Mouse (Mus musculus) liver, postnatal 0 days (tissue): ENCODE measurements around the gene Adamts14. TPM values are rescaled to one million over a fixed set of nuclear protein-coding genes. Genes with fewer than 3 reads are reported as not detected.
A peak's percentile ranks its signal among the peaks of the same experiment; 100 is the strongest.

Experiments used
- ATAC-seq: fragments of 200-750 bp; cut with Nextera tagmentation; 2 replicates; pipeline ENCODE4 v1.8.0; 2017; ENCODE audit warnings: mild to moderate bottlenecking, moderate library complexity
- DNase-seq: peaks from one replicate; pipeline ENCODE4 v3.0.0-alpha.2; 2016
- H3K27ac ChIP-seq: fragments of 300-500 bp; sonication (generic); 2 replicates; pipeline ENCODE4 v1.5.1; 2014; ENCODE audit warnings: antibody characterized with exemption, moderate library complexity, mild to moderate bottlenecking, low read depth
- H3K27me3 ChIP-seq: fragments of 300-500 bp; sonication (generic); 2 replicates; pipeline ENCODE4 v1.6.1; 2014; ENCODE audit warnings: low read length, control low read depth, mixed read lengths; ENCODE audit not compliant: insufficient read depth
- H3K36me3 ChIP-seq: fragments of 300-500 bp; sonication (generic); replicated peaks from 2 replicates; pipeline ENCODE4 v1.6.1; 2014; ENCODE audit warnings: mild to moderate bottlenecking, control low read depth, low read length, moderate library complexity, mixed read lengths; ENCODE audit not compliant: insufficient read depth
- H3K4me1 ChIP-seq: fragments of 300-500 bp; sonication (generic); 2 replicates; pipeline ENCODE4 v1.6.1; 2014; ENCODE audit warnings: antibody characterized with exemption, mild to moderate bottlenecking, control low read depth; ENCODE audit not compliant: insufficient read depth
- H3K4me2 ChIP-seq: fragments of 300-500 bp; sonication (generic); 2 replicates; pipeline ENCODE4 v1.6.1; 2014; ENCODE audit warnings: low read depth, mild to moderate bottlenecking, low read length, moderate library complexity, mixed read lengths
- H3K4me3 ChIP-seq: fragments of 300-500 bp; sonication (generic); 2 replicates; pipeline ENCODE4 v1.5.1; 2014; ENCODE audit warnings: low read depth, low read length
- H3K9ac ChIP-seq: fragments of 300-500 bp; sonication (generic); replicated peaks from 2 replicates; pipeline ENCODE4 v1.6.1; 2014; ENCODE audit warnings: mild to moderate bottlenecking, moderate library complexity
- H3K9me3 ChIP-seq: fragments of 300-500 bp; sonication (generic); 2 replicates; pipeline ENCODE4 v1.6.1; 2016; ENCODE audit warnings: mild to moderate bottlenecking, control low read depth, low read length, mixed read lengths
- CTCF ChIP-seq: sonication (generic); IDR thresholded peaks from 2 replicates; pipeline ENCODE4 v1.5.1; 2016; ENCODE audit warnings: antibody characterized with exemption, low read depth
- EP300 ChIP-seq: IDR thresholded peaks from 2 replicates; pipeline ENCODE4 v1.6.1; 2016; ENCODE audit warnings: antibody characterized with exemption, low read depth, mild to moderate bottlenecking
- WGBS: fragments of 180-500 bp; shearing (Covaris S2); extraction: QIAGEN DNeasy Blood & Tissue Kit; methylation state at CpG from one replicate; pipeline ENCODE4 v1.1.7; 2014; ENCODE audit not compliant: insufficient replicate concordance; 5-methylcytosine and 5-hydroxymethylcytosine counted together
- polyA plus RNA-seq: library from polyadenylated mRNA; unstranded; fragments of >200 nt; fragmentation: Nextera tagmentation; extraction: Ambion mirVana; gene quantifications from 2 replicates; pipeline ENCODE4 v1.2.1, GENCODE M21; 2015

The Adamts14 gene
- polyA plus RNA-seq, 1 experiment from 2014 or later = 0.39 TPM

DNA sequence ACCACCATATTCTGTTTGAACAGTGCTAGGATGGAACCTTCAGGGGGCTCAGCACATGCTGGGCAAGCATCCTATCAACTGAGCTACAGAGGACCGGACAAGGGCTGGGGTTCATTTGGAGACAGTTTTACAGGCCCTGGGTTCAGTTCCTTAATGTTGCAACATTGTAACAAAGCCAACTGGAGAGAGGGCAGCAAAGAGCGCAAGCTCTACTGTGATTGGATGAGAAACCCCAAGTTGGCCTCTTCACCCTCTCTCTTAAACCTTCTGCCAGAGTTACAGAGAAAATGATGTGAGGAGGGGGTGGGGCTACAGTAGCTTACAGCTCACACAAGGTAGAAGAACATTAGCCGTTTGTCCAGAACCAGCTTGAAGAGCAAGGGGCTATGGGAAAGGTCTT, 86.2 kb downstream of the Adamts14 start:
- H3K27me3 ChIP-seq = no peaks in the 10 kb centered on the region
- DNase-seq (no peak), ATAC-seq (no peak)
- no peak overlapping the region for H3K9ac ChIP-seq
- H3K9me3 ChIP-seq = no peaks in the 10 kb centered on the region
- H3K4me2 ChIP-seq = no peak overlapping the region
- H3K27ac ChIP-seq = no peak overlapping the region
- H3K4me3 ChIP-seq = no peak overlapping the region
- no peaks in the 10 kb centered on the region for H3K4me1 ChIP-seq
- TF ChIP-seq CTCF = no peak
- TF ChIP-seq EP300 = no peak
- H3K36me3 ChIP-seq = no peaks in the 10 kb centered on the region
- WGBS = 65% methylated on average over 3 of the region's 3 CpGs

DNA sequence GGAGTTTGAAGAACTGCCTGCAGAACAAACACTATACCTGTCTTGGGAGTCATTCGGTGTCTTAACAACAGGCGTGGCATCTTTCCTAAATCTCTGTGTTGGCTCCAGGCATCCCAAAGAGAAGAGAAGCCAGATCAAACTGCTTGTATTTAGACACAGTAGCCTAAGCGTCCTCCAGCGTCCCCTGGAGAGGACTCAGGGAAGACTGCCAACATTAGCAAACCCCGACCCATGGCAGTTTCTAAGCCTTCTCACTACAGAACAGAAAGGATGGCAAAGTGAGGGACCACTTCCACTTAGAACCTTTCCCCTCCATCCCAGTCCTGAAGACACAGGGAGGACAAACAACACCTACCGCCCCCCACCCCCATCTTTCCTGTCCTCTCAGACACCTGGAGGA, 93.3 kb downstream of the Adamts14 start:
- Histone ChIP-seq H3K27ac (no peak overlapping the region), H3K4me1 (peaks cover 4% of the 10 kb centered on the region; the same call in 1 of the 2 replicates), H3K4me3 (no peak overlapping the region), H3K27me3 (peaks cover 14% of the 10 kb centered on the region; the same call in 1 of the 2 replicates), H3K4me2 (no peak overlapping the region), H3K9ac (no peak overlapping the region), H3K9me3 (no peaks in the 10 kb centered on the region), H3K36me3 (no peaks in the 10 kb centered on the region)
- DNase-seq (no peak), ATAC-seq (no peak)
- WGBS = 69% methylated on average over 6 of the region's 6 CpGs
- TF ChIP-seq CTCF (no peak), EP300 (no peak)

DNA sequence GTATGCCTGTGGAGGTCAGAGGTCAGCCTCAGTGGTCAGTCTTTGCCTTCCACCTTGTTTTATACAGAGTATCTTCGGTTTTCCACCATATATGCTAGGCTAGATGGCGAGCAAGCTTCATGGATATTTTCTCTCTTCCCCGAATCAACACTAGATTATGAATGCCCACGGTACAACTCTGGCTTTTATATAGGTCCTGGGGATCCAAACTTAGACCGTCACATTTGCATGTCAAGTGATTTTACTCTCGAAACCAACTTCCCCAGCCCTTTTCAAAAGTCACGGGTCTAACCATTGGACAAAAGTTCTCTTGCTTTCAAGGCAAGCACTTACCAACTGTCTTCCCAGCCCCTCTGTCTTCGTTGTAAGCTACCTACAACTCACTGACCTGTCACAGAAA, 94.6 kb downstream of the Adamts14 start:
- TF ChIP-seq CTCF = no peak
- no peak for TF ChIP-seq EP300
- Histone ChIP-seq H3K27me3 (peaks cover 18% of the 10 kb centered on the region; the same call in 1 of the 2 replicates), H3K9me3 (no peaks in the 10 kb centered on the region), H3K4me2 (no peak overlapping the region), H3K27ac (no peak overlapping the region), H3K4me3 (no peak overlapping the region), H3K36me3 (no peaks in the 10 kb centered on the region), H3K9ac (no peak overlapping the region), H3K4me1 (peaks cover 4% of the 10 kb centered on the region; the same call in 1 of the 2 replicates)
- DNase-seq (no peak), ATAC-seq (no peak)
- 74% methylated on average over 8 of the region's 8 CpGs for WGBS

DNA sequence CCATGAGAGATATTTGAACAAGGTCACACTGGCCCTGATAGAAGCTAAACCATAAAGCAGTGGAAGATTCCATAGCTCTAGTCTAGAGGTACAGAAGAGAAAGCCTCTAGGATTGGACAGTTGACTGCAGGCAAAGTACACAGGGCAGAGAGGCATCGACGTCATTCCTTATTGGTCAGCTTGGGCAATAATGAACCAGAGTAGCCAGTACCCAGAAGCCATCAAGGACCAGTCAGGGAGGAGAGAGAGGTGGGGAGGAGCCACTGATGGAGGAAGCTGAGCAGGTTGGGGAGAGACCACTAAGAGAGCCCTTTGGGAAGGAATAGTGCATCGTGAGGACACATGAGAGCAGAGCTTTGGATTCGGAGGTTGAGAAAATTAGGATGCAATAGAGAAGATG, 95.5 kb downstream of the Adamts14 start:
- Histone ChIP-seq H3K9ac (no peak overlapping the region), H3K9me3 (no peaks in the 10 kb centered on the region), H3K27me3 (peaks cover 18% of the 10 kb centered on the region; the same call in 1 of the 2 replicates), H3K4me3 (no peak overlapping the region), H3K4me1 (peaks cover 4% of the 10 kb centered on the region; the same call in 1 of the 2 replicates), H3K36me3 (no peaks in the 10 kb centered on the region), H3K4me2 (no peak overlapping the region), H3K27ac (no peak overlapping the region)
- DNase-seq (no peak), ATAC-seq (no peak)
- TF ChIP-seq CTCF = no peak
- TF ChIP-seq EP300 = no peak
- 73% methylated on average over 4 of the region's 4 CpGs for WGBS

DNA sequence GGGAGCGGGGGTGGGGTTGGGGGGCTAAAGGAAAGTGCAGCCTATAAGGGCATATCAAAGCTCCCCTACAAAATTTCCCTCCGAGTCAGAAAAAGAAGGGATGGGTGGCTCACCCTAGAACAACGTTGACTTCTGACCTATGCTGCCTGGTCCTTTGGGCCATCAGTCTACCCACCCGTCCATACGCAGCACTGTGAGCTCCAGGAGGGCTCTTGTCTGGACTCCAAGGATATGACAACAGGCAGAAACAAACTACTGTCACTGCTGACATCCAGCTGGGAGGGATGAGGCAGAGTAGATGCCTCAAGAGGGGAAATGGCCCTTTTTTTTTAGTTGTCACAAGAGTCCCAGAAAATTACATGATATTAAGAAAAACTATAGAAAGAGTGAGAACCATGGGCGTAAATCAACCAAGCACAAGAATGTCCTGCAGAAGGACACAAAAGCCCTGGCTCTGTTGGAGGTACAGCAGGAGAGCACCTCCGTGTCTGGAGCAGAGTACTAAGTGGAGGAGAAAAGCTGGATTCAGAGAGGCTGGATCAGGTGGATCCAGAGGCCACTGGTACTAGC, 96.9 kb downstream of the Adamts14 start:
- DNase-seq = no peak
- H3K36me3 ChIP-seq = no peaks in the 10 kb centered on the region
- no peak overlapping the region for H3K4me2 ChIP-seq
- no peak for ATAC-seq
- H3K4me3 ChIP-seq = no peak overlapping the region
- 50% methylated on average over 7 of the region's 7 CpGs for WGBS
- H3K27me3 ChIP-seq = peaks cover 18% of the 10 kb centered on the region; the same call in 1 of the 2 replicates
- H3K27ac ChIP-seq = no peak overlapping the region
- no peaks in the 10 kb centered on the region for H3K9me3 ChIP-seq
- H3K9ac ChIP-seq = no peak overlapping the region
- peaks cover 4% of the 10 kb centered on the region; the same call in 1 of the 2 replicates for H3K4me1 ChIP-seq
- TF ChIP-seq EP300 (no peak), CTCF (no peak)

DNA sequence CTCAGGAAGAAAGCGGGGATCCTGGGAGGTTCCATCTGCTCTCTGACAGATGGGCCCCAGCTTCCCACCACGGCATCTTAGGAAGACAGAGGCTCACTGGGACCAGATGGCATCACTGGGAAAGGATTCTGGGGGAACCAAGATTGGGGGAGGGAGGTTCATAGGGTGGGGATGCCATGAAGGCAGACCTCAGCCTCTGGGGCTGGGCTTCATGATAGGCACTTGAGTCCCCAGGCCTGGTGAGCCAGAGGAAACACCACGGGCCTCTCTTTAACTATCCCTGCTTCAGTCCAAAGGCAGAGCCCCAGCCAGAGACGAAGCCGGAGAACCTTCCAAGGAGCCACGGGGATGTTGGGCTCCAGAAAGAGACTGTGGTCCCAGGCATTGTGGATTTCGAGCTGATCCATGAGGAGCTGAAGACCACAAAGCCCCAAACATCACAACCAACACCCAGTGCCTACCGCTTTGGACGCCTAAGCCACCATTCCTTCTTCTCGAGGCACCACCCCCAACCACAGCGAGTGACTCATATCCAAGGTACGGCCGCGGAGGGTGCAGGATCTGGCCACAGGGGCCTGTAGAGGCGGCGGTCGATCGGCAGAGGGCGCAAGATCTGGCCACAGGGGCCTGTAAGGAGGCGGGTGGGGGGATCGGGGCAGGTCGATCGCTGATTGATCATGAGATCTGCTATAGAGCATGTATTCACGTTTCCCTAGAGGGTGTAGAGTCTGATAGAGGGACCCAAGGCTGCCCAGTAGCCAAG, 97.6 kb downstream of the Adamts14 start:
- Histone ChIP-seq H3K27me3 (peaks cover 18% of the 10 kb centered on the region; the same call in 1 of the 2 replicates), H3K9ac (no peak overlapping the region), H3K4me1 (peaks cover 4% of the 10 kb centered on the region; the same call in 1 of the 2 replicates), H3K4me3 (no peak overlapping the region), H3K9me3 (no peaks in the 10 kb centered on the region), H3K4me2 (no peak overlapping the region), H3K27ac (no peak overlapping the region), H3K36me3 (no peaks in the 10 kb centered on the region)
- 9% methylated on average over 24 of the region's 24 CpGs for WGBS
- ATAC-seq = peak; percentile 50; the same call in 1 of the 2 replicates
- no peak for TF ChIP-seq EP300
- TF ChIP-seq CTCF = peak; percentile 58
- DNase-seq = peak; percentile 58
